Mouse (Mus musculus) limb, embryonic 11.5 days (tissue): Measurements from ENCODE around the gene Wdr90. TPM values are rescaled to one million over a fixed set of nuclear protein-coding genes. Genes with fewer than 3 reads are reported as not detected.

Experiments used
- ATAC-seq: fragments of 200-750 bp; cut with Nextera tagmentation; 2 replicates; pipeline ENCODE4 v1.8.0; 2017; ENCODE audit warnings: low read depth; ENCODE audit not compliant: insufficient number of reproducible peaks, low FRiP score, low TSS enrichment
- DNase-seq: peaks from one replicate; pipeline ENCODE4 v3.0.0-alpha.2; 2015; ENCODE audit warnings: low spot score
- H3K27ac ChIP-seq: fragments of 300-500 bp; sonication (generic); replicated peaks from 2 replicates; pipeline ENCODE4 v1.5.1; 2014; ENCODE audit warnings: low read depth, mild to moderate bottlenecking, low read length
- H3K27me3 ChIP-seq: fragments of 300-500 bp; sonication (generic); 2 replicates; pipeline ENCODE4 v1.6.1; 2014; ENCODE audit warnings: mild to moderate bottlenecking, low read length, mixed read lengths; ENCODE audit not compliant: control insufficient read depth, insufficient read depth
- H3K36me3 ChIP-seq: fragments of 300-500 bp; sonication (generic); 2 replicates; pipeline ENCODE4 v1.6.1; 2014; ENCODE audit warnings: mild to moderate bottlenecking, low read length, moderate library complexity, mixed read lengths; ENCODE audit not compliant: control insufficient read depth, insufficient read depth
- H3K4me1 ChIP-seq: fragments of 300-500 bp; sonication (generic); 2 replicates; pipeline ENCODE4 v1.6.1; 2014; ENCODE audit warnings: low read length, mixed read lengths; ENCODE audit not compliant: control insufficient read depth, insufficient read depth
- H3K4me2 ChIP-seq: fragments of 300-500 bp; sonication (generic); 2 replicates; pipeline ENCODE4 v1.6.1; 2014; ENCODE audit warnings: low read depth, mild to moderate bottlenecking, moderate library complexity; ENCODE audit not compliant: severe bottlenecking
- H3K4me3 ChIP-seq: fragments of 300-500 bp; sonication (generic); 2 replicates; pipeline ENCODE4 v1.5.1; 2014; ENCODE audit warnings: low read depth, low read length
- H3K9ac ChIP-seq: fragments of 300-500 bp; sonication (generic); 2 replicates; pipeline ENCODE4 v1.6.1; 2014; ENCODE audit warnings: mild to moderate bottlenecking, low read length
- H3K9me3 ChIP-seq: fragments of 300-500 bp; sonication (generic); 2 replicates; pipeline ENCODE4 v1.6.1; 2016; ENCODE audit warnings: low read length; ENCODE audit not compliant: control insufficient read depth
- WGBS: fragments of 180-500 bp; shearing (Covaris S2); extraction: QIAGEN DNeasy Blood & Tissue Kit; methylation state at CpG from one replicate; pipeline ENCODE4 v1.1.7; 2014; 5-methylcytosine and 5-hydroxymethylcytosine counted together
- polyA plus RNA-seq: library from polyadenylated mRNA; unstranded; fragments of >200 nt; fragmentation: Nextera tagmentation; extraction: Ambion mirVana; gene quantifications from 2 replicates; pipeline ENCODE4 v1.2.1, GENCODE M21; 2014

Wdr90 gene
- polyA plus RNA-seq, 1 experiment from 2014 or later: 19.3 TPM

- Histone ChIP-seq H3K4me3 (peak overlapping the region; percentile 48), H3K4me1 (peaks cover 34% of the 10 kb centered on the region), H3K27ac (0 out of 2 replicates have a peak overlapping the region, but pooled peaks have one; percentile 18), H3K9me3 (no peaks in the 10 kb centered on the region), H3K27me3 (no peaks in the 10 kb centered on the region), H3K9ac (peak overlapping the region; percentile 71; the same call in 1 of the 2 replicates), H3K4me2 (peak overlapping the region; percentile 85), H3K36me3 (peaks cover 17% of the 10 kb centered on the region)
- WGBS: 86% methylated on average over 8 of the region's 8 CpGs
- ATAC-seq: no peak
- no peak for DNase-seq
Measured at GRCm38 (mm10) chr17:25828223-25828594, 33.1 kb downstream of the Wdr90 start.

GRCm38 (mm10) chr17:25827546-25828222 is 33.6 kb downstream of the Wdr90 start:
- ATAC-seq: no peak
- Histone ChIP-seq H3K27ac (no peak overlapping the region), H3K4me3 (peak overlapping the region; percentile 48; the same call in 1 of the 2 replicates), H3K4me1 (peaks cover 34% of the 10 kb centered on the region), H3K4me2 (no peak overlapping the region), H3K9me3 (no peaks in the 10 kb centered on the region), H3K36me3 (peaks cover 17% of the 10 kb centered on the region), H3K27me3 (no peaks in the 10 kb centered on the region), H3K9ac (no peak overlapping the region)
- 93% methylated on average over 21 of the region's 22 CpGs for WGBS
- no peak for DNase-seq

GRCm38 (mm10) chr17:25827011-25827410 is 34.3 kb downstream of the Wdr90 start:
- Histone ChIP-seq H3K9ac (no peak overlapping the region), H3K4me2 (no peak overlapping the region), H3K9me3 (no peaks in the 10 kb centered on the region), H3K4me1 (peaks cover 32% of the 10 kb centered on the region), H3K36me3 (peaks cover 17% of the 10 kb centered on the region), H3K27ac (no peak overlapping the region), H3K4me3 (no peak overlapping the region), H3K27me3 (no peaks in the 10 kb centered on the region)
- ATAC-seq (no peak), DNase-seq (no peak)
- WGBS: 92% methylated on average over 13 of the region's 13 CpGs

- DNase-seq (no peak), ATAC-seq (no peak)
- no peak overlapping the region for H3K4me3 ChIP-seq
- H3K36me3 ChIP-seq: peaks cover 13% of the 10 kb centered on the region
- H3K4me1 ChIP-seq: peaks cover 23% of the 10 kb centered on the region
- no peaks in the 10 kb centered on the region for H3K27me3 ChIP-seq
- no peak overlapping the region for H3K4me2 ChIP-seq
- no peaks in the 10 kb centered on the region for H3K9me3 ChIP-seq
- no peak overlapping the region for H3K27ac ChIP-seq
- no peak overlapping the region for H3K9ac ChIP-seq
- 93% methylated on average over 27 of the region's 27 CpGs for WGBS
Measured at GRCm38 (mm10) chr17:25825984-25826570, 35.2 kb downstream of the Wdr90 start.

- Histone ChIP-seq H3K27me3 (peaks cover 5% of the 10 kb centered on the region), H3K9me3 (no peaks in the 10 kb centered on the region), H3K36me3 (peaks cover 5% of the 10 kb centered on the region; the same call in 1 of the 2 replicates), H3K4me2 (no peak overlapping the region), H3K4me3 (no peak overlapping the region), H3K4me1 (peaks cover 23% of the 10 kb centered on the region), H3K9ac (no peak overlapping the region), H3K27ac (no peak overlapping the region)
- DNase-seq (no peak), ATAC-seq (no peak)
- 88% methylated on average over 6 of the region's 6 CpGs for WGBS
Measured at GRCm38 (mm10) chr17:25825311-25825710, 36.0 kb downstream of the Wdr90 start.

- peaks cover 18% of the 10 kb centered on the region for H3K4me1 ChIP-seq
- no peak for DNase-seq
Measured at GRCm38 (mm10) chr17:25824362-25825142, 36.7 kb downstream of the Wdr90 start.

GRCm38 (mm10) chr17:25823452-25823851 is 37.8 kb downstream of the Wdr90 start, which contains the start of gene Wdr24:
TSS of gene Wdr24 (plus strand) at chr17:25823627.
- Histone ChIP-seq H3K36me3 (peaks cover 4% of the 10 kb centered on the region; the same call in 1 of the 2 replicates), H3K9me3 (no peaks in the 10 kb centered on the region), H3K4me2 (peak within 1 kb of the TSS; percentile 96), H3K27ac (no peak within 1 kb of the TSS), H3K4me1 (peaks cover 15% of the 10 kb centered on the region), H3K27me3 (peaks cover 24% of the 10 kb centered on the region), H3K9ac (peak within 1 kb of the TSS; percentile 64; the same call in 1 of the 2 replicates), H3K4me3 (peak within 1 kb of the TSS; percentile 54)
- ATAC-seq (peak; percentile 33; the same call in 1 of the 2 replicates), DNase-seq (peak; percentile 80)
- WGBS: under 1% methylated on average over 18 of the region's 18 CpGs

More at GRCm38 (mm10) chr17:25824362-25825142, 36.7 kb downstream of the Wdr90 start:
- Histone ChIP-seq H3K27me3 (peaks cover 13% of the 10 kb centered on the region), H3K27ac (no peak overlapping the region), H3K36me3 (peaks cover 4% of the 10 kb centered on the region; the same call in 1 of the 2 replicates), H3K9ac (0 out of 2 replicates have a peak overlapping the region, but pooled peaks have one; percentile 5), H3K4me3 (peak overlapping the region; percentile 54), H3K4me2 (peak overlapping the region; percentile 96; the same call in 1 of the 2 replicates), H3K9me3 (no peaks in the 10 kb centered on the region)
- ATAC-seq: no peak
- WGBS: 72% methylated on average over 17 of the region's 17 CpGs
